Mouse (Mus musculus) frontal cortex, adult (tissue): Measurements from ENCODE around the gene Zfp106.
A peak's percentile ranks its signal among the peaks of the same experiment; 100 is the strongest.
"Not testable (repeated sequence)": the region's sequence is repeated elsewhere in the genome, so short reads cannot be mapped to it uniquely, and the experiment has no call there.

Experiments
- ATAC-seq: cut with Nextera tagmentation; 2 replicates; pipeline ENCODE4 v1.9.2; 2017; ENCODE audit warnings: mild to moderate bottlenecking, moderate library complexity, mixed read lengths; ENCODE audit not compliant: low TSS enrichment

Zfp106 gene

DNA sequence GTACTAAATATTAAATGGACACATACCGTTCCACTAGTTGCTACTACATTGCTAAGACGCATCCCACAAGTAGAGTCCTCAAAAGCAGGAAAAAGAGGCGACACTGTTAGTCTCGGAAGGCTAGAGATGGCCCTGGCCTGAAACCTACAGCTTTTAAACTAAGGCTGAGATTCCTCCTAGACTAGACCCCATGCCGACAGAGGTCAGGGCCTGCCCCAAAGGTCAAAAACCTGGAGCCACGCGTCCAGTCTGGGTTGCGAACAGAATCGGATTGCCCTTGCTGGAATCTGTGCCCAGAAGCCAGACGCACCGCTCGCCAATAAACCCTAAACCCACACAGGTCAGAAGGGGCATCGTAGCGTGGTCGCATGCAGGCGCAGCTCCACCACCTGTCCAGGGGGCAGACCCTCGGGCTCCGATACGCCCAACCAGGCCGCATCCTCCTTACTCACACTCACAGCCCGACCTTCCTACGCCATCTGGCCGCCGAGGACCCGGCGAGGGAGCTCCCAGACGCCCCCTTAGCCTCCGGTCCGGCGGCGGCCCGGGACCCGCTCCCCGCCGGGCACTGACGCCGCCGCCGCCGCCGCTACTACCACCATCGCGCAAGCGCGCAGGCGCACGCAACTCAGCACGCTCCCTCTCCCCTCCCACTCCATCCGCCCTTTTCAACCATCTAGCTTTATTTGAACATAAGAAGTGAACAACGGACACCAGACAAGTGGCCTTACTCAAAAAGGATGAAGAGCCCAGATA lies at the start of gene Zfp106:
TSS of gene Zfp106 (minus strand) at position 609 of the 756 bp plus-strand sequence.
- peak; percentile 93 for ATAC-seq

DNA sequence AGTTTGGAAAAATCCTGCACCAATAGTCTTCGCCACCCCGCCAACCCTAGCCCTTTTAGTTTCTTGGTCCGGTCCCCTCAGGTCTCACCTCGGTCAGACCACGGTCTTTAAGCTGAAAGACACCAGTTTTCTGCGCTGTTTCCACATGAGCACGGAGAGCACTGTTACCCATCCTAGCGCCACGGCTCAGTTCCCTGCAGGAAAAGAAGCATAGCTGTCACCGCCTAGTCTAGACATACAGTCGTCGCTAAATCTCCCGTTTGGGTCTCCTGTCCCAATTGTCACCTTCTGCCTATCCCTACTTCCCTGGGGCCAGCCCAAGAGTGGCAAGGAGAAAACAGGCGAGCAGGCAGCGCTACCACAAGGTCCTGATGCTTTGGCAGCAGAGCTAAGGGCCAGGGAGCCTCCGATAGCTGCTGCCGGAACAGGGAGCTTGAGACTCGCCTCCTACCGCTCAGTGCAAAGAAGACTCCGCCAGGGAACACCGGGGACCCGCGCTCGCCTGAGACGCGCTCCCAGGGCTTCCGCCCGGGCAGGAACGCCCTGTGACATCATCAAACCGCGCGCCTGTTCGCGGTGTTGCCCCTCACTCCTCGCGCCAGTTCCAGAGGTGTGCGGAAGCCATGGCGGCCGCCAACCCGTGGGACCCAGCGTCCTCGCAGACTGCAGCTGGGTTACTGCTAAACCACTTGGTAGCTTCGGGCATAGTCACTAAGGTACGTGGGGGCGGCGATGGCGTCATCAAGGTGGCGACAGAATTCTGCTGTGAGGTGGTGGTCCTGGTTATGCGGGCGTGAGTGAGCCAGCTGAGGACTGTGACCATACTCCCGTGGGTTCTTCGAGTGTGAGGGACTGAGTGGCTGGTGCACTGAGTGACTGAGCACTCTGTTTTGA lies 45.4 kb upstream of the Zfp106 start, which contains the start of the genes Haus2 and Lrrc57:
TSS of gene Haus2 (plus strand) at position 554 of the 894 bp plus-strand sequence.
TSS of gene Lrrc57 (minus strand) at position 691 of the 894 bp plus-strand sequence.
- peak; percentile 88 for ATAC-seq

DNA sequence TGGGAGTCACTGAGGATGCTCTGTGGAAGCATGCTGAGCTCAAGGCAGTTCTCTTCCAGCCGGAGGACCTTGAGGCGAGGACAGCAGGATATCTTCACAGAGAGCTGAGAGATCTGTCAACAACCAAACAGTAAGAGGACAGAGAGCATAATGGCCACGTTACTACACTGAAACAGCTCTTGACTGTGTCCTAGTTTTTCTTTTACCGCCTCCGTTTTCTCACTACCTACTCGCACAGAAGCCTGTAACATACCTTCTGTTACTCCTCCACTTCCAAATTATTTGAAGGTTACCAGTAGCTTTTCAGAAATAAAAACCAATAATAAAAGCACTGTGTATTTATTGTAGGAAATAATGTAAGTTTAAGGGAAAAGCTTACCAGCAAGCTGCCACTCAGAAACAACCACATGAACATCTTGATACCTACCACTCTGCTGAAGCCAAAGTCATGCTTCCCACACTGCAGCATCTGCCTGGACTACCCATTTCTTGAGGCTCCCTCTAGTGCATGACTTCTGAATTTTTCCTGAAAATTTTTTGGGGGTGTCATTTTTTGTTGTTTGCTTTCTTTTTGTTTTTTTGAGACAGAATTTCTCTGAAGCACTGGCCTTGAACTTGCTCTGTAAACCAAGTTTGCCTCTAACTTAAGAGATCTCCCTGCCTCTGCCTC lies 42.5 kb upstream of the Zfp106 start:
- peak; percentile 70 for ATAC-seq

DNA sequence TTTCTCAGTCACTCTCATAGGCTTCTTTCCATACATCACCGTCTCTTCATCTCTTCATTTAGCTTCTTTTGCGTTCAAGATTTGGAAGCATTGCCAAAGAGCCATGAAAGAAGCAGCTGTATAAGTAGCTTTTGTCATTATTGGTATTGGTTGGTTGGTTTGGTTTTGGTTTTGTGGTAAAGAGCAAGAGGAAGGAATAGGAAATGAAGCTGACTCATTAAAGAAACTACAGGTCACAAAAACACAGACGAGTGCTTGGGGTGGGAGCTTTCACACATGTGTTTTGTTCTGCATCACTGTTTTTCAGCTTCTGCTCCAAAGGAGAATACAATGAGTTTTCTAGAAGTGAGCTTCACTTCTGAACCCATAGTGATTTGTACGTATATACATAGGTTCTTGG lies 35.9 kb upstream of the Zfp106 start:
- no peak for ATAC-seq

DNA sequence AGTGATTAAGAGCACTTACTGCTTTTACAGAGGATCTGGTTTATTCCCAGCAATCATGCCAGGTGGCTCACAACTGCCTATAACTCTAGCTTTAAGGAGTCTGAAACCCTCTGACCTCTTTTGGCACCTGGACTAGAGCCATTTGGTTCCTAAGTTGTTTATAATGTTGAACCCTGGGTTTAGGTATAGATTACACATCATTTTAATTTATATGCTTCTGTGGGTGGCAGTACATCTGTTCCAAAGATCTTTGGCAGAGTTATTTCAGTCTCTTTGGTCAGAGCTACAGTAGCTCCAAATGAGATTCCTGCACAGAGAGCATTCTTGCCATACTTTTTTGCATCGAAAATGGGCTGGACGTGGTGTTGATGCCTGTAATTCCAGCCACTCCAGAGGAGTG lies 34.1 kb upstream of the Zfp106 start:
- peak; percentile 80 for ATAC-seq

DNA sequence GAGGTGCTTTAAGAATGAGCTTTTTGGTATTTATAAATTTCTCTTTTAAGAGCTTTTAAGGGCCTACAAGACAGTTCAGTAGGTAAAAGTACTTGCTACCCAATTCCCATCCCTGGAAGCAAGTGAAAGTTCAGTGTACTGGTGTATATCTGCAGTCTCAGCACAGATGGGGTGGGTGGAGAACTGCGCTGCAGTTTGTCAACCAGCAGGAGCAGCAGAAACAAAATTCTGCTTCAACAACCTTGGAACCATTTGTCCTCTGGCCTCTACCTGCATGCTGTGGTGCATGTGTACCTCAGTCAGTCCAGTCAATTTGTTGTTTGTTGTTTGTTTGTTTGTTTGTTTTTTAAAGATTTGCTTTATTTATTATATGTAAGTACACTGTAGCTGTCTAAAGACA lies 28.6 kb upstream of the Zfp106 start:
- ATAC-seq: no peak

DNA sequence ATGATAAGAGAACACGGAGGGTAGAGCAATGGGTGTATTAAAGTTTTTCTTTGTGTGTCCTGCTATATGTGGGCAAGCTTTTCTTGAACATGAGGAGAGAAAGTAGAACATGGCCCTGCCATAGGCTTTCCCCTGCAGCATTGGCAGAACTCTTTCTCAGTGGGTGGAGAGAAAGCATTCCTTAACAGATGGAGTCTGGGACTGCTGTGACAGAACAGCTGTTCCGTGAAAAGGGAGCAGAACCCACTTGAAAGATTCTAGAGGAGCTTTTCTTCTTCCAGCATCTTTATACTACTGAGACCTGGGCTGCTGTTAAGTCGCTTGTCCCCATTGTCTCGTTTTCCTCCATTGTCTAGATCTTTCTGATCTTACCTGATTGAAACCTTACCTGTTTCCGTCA lies 26.1 kb upstream of the Zfp106 start:
- peak; percentile 93 for ATAC-seq

DNA sequence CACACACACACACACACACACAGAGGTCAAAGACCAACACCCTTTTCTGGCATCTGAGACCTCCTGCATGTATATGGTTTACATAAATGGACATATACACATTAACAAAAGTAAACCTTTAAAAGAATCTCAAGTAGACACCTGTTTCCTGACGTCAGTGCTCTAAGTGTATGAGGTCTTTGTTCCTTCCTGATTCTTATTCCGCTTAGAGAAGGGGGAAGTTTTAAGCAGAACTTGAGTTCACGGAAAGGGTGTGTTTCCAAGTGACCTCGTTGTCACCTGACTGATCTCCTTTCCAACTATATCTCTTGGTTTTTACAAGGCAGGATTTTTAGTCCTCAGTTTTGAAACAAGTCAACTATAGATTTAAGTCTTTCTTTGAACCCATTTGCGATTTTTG lies 14.6 kb upstream of the Zfp106 start:
- no peak for ATAC-seq

DNA sequence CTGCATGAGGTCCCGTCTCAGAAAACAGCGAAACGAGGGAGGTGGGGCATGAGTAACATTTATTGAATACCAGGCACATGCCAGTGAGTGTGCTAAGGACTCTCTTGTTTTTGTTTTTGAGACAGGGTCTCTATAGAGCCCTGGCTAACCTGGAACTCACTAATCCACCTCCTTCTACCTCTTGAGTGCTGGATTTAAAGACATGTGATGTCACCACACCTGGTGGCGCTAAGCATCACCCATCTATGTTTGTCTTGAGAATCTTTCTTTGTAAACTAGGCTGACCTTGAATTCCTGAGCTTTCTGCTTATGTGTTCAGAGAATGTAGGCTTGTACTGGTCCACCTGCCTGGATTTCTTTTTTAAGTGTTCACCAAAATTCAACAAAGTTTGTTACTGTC lies 14.2 kb upstream of the Zfp106 start:
- ATAC-seq: no peak

DNA sequence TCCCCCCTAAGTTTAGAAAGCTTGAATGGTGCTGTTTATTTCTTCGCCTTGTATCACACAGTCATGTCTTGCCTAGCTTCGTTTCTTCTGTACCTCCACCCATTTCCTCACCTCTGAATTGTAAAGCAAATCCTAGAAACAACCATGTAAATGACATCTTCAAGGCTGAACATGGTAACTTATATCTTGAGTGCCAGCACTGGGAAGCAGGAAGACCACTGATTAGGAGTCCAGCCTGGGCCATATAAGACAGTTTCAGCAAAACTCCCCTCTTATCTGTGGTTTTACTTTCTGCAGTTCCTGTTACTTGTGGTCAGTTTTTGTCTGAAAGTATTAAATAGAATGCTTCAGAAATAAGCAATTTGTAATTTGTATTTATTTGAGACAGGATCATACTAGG lies 12.3 kb upstream of the Zfp106 start:
- no peak for ATAC-seq

DNA sequence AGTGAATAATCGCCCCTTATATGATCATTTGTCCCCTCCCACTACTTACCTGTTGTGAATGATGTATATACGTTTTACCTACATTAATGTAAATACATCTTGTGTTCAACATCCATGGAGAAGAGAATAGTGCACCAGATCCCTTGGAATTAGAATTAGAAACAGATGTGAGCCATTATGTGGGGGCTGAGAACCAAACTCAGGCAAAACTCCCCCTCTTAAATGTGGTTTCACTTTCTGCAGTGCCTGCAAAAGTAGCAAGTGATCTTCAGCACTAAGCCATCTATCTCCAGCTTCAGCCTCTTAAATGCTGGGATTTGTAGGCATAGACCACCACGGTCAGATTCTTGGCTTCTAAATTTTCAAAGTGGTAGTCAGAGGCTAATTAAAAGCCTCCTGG lies 11.5 kb upstream of the Zfp106 start:
- ATAC-seq: no peak

DNA sequence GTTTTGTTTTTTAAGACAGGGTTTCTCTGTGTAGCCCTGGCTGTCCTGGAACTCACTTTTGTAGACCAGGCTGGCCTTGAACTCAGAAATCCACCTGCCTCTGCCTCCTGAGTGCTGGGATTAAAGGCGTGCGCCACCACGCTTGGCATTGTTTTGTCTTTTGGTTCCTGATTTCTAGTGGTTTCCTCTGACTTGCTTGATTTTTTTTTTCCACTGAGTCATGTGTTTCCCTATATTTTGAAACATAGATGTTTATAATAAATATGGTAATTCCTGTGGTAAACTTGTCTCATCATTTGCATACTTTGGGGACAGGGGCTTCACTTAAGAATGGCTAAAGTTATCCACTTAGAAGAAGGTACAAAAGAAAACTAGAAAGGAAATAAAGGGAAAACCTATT lies 8.5 kb upstream of the Zfp106 start:
- ATAC-seq: not testable (repeated sequence)

DNA sequence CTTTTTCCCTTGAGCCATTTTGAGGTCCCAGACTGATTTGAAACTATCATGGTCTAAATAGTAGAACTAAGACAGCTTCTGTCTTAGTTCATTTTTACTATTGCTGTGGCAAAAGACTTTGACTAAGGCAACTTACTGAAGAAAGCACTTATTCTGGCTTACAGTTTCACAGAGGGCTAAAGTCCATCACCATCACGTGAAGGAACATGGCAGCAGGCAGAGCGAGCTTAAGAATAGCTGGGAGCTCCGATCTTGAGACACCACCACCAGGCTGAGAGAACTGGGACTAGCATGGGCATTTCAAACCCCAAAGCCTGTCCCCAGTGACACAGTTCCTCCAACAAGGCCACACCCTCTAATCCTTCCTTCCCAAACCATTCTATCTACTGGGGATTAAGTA lies 7.4 kb upstream of the Zfp106 start:
- no peak for ATAC-seq

DNA sequence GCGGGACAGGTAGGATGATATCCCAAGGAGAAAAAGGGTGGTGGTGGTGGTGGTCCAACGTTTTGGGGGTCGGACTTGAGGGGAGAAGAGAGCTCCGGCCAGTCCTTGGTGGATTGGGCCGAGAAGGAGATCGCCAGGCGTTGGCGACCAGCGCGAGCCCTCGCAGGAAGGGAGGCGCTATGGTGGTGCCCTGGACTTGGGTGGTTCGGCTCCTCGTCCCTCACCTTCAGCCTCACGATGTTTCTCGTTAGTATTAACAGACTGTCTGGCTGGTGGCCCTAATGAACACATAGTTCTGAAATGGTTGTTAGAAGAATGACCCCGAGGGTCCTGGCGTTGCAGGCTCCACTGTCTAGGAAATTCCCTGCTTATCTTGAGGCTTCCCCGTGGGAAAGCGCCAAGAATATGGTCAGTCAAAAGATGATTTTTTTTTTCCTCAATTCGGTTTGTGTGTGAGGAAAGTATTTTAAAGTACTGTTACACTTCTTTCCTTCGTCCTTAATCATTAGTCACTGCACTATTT lies 4.2 kb upstream of the Zfp106 start:
- peak; percentile 54 for ATAC-seq

DNA sequence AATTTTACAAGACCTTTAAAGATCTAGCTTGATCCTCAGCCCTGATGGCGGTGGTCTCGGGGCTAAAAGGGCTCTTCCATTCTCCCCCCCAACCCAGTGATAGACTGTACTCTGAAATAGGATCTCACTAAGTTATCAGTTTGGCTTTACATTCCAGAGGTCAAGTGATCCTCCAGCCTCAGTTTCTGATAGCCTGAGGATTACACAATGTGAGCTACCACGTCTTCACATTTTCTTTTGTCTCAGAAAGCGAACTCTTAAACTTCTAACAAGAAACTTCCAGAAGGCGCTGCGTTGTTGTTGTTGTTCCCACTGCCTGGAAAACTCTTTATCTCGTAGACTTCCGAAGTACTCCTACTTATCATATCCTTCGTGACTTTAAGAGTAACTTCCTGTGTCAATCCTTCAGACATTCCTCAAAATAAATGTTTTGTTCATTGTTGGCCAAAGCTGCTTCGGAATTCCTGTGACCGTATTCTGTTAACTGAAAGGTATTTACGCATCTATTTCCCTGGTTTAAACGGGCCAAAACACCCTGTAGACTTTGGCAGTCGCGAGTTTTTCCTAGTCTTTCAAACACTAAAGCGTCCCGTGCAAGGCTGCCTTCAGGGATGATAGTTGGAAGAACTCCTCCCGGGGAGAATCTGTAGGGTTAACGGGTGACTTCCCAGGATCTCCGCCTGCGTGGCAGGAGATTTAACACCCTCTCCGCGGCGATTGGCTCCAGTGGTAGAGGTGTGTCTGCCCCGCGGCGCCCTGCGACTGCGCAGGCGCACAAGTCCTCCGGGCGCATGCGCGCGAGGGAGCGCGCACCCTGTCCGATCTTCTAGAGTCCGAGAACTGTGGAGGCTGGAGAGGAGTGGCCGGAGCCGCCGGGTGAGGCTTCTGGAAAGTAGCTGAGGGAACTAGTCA lies 3.5 kb upstream of the Zfp106 start, which contains the start of gene Snap23:
TSS of gene Snap23 (plus strand) at position 786 of the 912 bp plus-strand sequence.
- peak; percentile 97 for ATAC-seq

DNA sequence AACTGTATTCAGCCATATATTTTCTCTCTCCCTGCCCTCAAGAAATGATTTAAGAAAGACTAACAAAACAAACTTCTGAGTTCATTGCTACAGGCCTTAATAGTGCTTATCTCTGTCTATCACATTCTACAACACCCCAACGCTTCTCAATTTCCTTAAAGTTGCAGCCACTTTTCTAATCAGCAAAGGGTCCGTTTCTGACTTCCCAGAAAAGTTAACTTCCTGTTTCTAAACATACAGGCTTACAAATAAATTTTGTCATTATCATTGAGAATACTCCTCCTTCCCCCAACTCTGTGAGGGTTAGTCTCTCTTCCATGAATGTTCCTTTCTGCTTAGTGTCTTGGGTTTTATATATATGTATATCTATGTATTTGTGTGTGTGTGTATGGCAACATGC lies 1.7 kb upstream of the Zfp106 start:
- no peak for ATAC-seq

DNA sequence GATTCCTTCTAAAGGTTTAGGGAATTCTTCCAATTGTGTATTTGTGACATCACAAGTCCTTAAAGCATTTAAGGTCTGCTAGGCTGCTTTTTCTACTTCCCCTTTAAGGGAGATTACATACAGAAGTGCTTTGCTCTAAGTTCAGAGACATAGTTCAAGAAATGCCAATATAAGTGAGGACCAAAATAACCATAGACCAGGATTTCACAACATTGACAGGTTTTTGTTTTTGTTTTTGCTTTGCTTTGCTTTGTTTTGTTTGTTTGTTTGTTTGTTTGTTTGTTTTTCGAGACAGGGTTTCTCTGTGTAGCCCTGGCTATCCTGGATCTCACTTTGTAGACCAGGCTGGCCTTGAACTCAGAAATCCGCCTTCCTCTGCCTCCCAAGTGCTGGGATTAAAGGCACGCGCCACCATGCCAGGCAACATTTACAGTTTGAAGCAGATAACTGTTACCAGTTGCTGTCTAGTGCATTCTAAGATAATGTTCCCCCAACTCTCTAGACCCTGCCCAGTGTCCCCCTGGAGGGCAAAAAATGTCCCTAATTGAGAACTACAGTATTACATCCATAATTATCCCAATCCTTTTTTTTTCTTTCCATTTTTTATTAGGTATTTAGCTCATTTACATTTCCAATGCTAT lies 1.0 kb upstream of the Zfp106 start:
- ATAC-seq: not testable (repeated sequence)

DNA sequence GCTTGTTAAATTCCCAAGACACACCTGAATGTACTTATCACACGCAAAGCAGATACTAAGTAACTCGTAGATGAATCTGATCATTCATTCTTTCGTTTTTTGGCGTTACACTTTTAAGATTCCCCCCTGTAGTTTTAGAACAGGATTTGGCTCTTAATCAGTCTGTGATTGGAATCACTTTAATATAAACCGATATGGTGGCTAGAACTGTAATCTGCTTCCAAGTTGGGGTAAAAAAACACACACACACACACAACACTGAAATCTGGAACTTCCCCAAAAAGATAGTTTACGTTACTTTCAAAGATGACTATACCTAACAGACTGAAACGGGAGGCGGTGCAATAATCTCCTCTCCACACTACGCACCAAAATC lies 796 bp downstream of the Zfp106 start:
- no peak for ATAC-seq

DNA sequence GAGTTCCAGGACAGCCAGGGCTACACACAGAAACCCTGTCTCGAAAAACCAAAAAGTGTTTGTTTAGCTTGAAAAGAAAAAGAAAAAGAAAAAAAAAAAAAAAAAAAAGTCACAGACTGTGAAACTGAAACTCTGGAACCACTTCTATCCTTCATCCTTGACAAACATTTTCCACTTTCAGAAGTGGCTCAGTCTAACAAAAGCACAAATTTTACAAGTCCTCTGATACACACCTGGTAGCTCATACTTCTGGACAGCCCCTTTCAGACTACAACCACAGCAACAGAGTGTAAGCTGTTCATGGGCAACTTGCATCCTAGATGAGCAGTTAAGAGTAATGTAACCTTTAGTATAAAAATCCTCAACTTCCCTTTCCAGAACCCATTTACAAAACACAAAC lies 2.1 kb downstream of the Zfp106 start:
- no peak for ATAC-seq

DNA sequence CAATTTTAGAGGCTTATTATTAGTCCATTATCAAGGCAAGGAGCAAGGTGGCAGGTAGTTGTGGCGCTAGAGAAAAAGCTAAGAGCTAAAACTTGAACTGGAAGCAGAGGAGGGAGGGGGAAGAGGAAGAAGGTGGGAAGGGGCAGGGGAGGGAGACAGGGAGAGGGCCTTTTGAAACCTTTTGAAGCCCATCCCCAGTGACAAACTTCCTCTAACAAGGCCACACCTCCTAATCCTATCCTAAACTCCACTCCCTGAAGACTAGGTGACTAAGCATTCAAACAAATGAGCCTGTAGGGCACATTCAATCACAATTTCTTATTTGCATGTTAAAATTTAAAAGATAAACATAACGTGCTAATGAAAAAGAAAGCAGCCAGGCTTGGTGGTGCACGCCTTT lies 4.8 kb downstream of the Zfp106 start:
- ATAC-seq: no peak
